Mouse (Mus musculus): ENCODE data around the gene Ctnnd2.

The Ctnnd2 gene

GRCm38 (mm10) chr15:30240881-30241280 lies 68.5 kb downstream of the Ctnnd2 start:
- no peak for DNase-seq (ENCODE audit: low spot score in 2 of 2)

GRCm38 (mm10) chr15:30268822-30269221 lies 96.4 kb downstream of the Ctnnd2 start:
- DNase-seq (ENCODE audit: low spot score in 2 of 2), result no peak

DNA sequence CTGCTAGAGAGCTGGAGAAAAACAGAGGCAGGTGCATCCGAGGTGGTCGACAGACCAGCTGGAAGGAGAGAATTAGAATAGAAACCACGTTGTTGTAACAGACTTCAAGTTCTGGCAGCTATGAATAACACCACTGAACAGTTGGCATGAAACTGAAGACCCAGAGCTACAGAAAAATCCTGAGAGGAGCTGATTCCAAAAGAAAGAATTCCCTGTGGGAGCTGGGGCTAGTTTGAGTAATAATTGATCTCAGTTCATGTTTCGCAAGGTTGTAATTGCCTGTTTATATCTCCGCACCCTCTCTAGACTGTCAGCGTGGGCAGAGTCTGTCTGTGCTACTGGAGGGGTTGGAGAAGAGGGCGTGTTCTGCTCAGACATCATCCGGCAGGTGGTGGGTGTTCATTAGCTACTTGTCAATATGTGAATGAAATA lies 98.8 kb downstream of the Ctnnd2 start:
- DNase-seq (ENCODE audit: low spot score in 2 of 2), result no peak

GRCm38 (mm10) chr15:30272326-30272725 lies 99.9 kb downstream of the Ctnnd2 start:
- no peak for DNase-seq (ENCODE audit: low spot score in 2 of 2)

GRCm38 (mm10) chr15:30275721-30276120 lies 103.3 kb downstream of the Ctnnd2 start:
- no peak for DNase-seq (ENCODE audit: low spot score in 2 of 2)

GRCm38 (mm10) chr15:30276691-30277090 lies 104.3 kb downstream of the Ctnnd2 start:
- DNase-seq (ENCODE audit: low spot score in 2 of 2), result no peak

DNA sequence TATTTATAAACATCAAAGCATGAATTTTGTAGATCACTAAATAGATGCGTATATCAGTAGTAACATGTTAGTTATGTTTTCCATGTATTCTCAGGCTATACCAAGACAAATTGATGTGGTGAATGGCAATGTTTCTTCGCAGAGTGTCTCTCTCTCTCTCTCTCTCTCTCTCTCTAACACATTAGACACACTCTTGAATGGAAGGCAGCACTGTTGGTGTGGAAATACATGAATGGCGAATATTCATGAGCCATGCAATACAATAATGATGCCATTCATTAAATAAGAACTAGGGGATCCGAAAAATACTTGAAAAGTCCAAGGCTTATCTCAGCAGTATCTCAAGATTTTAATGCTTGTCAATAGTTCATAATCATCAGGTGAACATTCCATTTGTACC lies 106.2 kb downstream of the Ctnnd2 start:
- no peak for DNase-seq (ENCODE audit: low spot score in 2 of 2)

- no peak for DNase-seq (ENCODE audit: low spot score in 2 of 2)
Measured at GRCm38 (mm10) chr15:30285572-30286244, 113.3 kb downstream of the Ctnnd2 start.

DNA sequence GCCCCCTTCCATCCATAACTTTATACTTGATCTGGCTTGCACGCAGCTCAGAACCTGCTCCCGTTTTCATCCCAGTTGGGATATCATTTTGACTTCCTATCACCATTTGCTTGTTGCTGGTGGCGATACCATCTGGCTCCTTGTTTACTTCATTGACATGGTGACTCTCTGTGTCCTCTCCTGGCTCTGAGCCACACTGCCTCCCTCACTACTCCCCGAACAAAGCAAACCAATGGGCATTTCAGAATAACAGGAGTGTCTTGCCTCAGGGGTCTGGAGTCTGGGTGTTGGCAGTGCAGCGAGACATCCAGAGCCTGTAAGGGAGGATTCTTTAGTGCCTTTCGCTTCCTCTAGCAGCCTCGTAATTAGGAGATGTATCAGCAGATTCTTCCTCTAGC lies 113.9 kb downstream of the Ctnnd2 start:
- DNase-seq (ENCODE audit: low spot score in 2 of 2), result no peak

DNA sequence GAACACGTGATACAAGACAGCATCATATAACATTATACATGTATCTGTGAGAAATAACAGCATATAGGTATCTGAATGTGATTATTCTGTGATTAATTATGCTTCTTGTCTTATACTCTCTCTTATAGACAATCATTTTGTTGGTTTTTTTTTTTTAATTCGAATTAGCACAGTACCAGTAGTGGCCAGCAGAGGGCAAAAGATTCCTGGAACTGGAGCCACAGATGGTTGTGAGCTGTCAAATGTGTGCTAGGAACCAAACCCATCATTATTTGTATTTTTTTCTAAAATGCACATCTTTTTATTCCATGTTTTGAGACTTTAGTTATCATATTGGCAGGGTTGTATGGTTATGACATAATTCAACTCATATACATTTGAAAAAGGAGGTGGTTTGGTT lies 130.4 kb downstream of the Ctnnd2 start:
- no peak for DNase-seq (ENCODE audit: low spot score in 2 of 2)

DNA sequence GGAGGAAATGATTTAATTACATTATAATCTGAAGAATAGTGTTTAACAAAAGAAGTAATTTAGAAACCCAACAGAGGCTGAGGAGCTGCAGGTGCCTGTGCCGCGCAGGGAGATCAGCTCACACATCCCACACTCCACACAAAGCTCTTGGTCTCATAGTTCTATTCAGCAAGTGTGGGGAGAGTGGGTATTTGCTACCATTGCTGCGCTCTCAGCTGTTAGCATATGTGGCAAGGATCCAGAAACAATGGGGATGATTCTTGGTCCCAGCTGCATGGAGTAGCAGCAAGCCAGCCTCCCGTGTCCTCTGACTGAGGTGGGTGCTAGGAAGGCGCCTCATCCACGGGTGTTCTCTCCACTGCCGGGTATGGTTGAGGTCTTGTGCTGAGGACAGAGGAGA lies 134.0 kb downstream of the Ctnnd2 start:
- DNase-seq (ENCODE audit: low spot score in 2 of 2), result no peak

- DNase-seq (ENCODE audit: low spot score in 2 of 2), result no peak
Measured at GRCm38 (mm10) chr15:30322543-30322942, 150.2 kb downstream of the Ctnnd2 start.

DNA sequence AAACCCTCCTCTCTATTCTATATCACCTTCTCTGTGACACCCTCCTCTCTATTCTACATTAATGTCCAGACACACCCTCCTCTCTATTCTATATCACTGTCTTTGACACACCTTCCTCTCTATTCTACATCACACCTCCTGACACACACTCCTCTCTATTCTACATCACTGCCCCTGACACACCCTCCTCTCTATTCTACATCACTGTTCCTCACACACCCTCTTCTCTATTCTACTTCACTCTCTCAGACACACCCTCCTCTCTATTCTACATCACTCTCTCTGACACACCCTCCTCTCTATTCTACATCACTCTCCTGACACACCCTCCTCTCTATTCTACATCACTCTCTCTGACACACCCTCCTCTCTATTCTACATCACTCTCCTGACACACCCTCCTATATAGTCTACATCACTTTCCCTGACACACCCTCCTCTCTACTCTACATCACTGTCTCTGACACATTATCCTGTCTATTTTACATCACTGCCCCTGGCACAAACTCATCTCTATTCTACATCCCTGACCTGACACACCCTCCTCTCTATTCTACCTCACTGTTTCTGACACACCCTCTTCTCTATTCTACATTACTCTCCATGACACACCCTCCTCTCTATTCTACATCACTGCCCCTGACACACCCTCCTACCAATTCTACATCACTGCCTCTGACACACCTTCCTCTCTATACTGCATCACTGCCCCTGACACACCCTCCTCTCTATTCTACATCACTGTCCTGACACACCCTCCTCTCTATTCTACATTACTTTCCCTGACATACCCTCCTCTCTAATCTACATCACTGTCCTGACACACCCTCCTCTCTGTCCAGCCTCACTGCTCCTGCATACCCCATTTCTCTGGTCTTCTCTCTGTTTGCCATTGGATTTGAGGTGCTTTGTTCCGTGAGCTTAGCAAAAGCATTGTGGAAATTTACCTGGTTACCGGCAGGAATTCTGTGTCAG lies 161.2 kb downstream of the Ctnnd2 start:
- DNase-seq (ENCODE audit: low spot score in 2 of 2), result no peak

- no peak for DNase-seq (ENCODE audit: low spot score in 2 of 2)
Measured at GRCm38 (mm10) chr15:30338585-30339197, 166.3 kb downstream of the Ctnnd2 start.

- DNase-seq (ENCODE audit: low spot score in 2 of 2), result no peak
Measured at GRCm38 (mm10) chr15:30345754-30346153, 173.4 kb downstream of the Ctnnd2 start.

- no peak for DNase-seq (ENCODE audit: low spot score in 2 of 2)
Measured at GRCm38 (mm10) chr15:30364491-30364890, 192.1 kb downstream of the Ctnnd2 start.

- no peak for DNase-seq (ENCODE audit: low spot score in 2 of 2)
Measured at GRCm38 (mm10) chr15:30369997-30370396, 197.6 kb downstream of the Ctnnd2 start.

DNA sequence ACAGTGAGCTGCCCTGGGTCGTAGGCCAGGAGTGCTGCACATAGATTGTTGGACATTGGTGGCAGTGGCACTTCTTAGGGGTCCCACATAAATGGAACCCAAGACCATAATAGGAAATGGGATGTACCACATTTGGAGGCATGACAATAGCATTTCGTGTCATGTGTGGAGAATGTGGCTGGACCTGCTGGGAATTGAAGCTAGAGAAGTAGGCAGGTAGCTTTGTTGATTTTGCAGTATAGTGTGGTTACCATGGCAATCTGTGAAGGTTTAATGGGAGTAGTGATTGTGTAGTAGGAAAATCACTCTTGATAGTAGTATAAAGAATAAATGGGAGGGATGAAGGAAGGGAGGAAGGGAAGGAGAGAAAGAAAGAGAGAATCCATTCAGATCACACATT lies 198.8 kb downstream of the Ctnnd2 start:
- DNase-seq (ENCODE audit: low spot score in 2 of 2), result no peak

DNA sequence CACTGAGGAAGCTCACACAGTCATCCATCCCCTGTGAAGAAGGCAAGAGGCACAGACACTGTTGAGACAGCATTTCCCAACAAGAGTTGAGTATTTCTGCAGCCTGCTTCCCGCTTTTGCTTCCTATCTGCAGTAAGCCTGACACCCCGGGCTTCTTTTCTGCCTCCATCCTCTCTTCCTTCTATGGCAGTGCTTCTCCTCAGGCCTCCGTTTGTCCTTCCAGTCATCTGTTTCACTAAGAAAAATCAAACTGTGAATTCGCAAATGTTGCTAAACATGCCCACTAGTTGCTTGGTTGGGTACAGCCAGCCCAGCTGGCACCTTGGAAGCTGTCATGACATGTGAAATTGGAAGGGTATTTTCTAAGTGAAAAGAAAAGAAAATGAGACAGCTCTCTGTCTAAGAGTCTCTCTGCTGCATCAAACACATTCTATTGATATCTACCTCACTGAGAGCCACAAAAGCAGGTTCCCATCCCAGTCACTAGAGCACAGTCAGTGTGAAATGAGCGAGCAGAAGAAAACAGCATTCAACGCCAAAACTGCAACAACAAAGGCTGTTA lies 201.3 kb downstream of the Ctnnd2 start:
- no peak for DNase-seq (ENCODE audit: low spot score in 2 of 2)

GRCm38 (mm10) chr15:30374907-30375306 lies 202.5 kb downstream of the Ctnnd2 start:
- DNase-seq (ENCODE audit: low spot score in 2 of 2), result no peak

GRCm38 (mm10) chr15:30383075-30383842 lies 210.9 kb downstream of the Ctnnd2 start:
- DNase-seq (ENCODE audit: low spot score in 2 of 2), result no peak
